Mouse (Mus musculus): ENCODE data around the gene Mrpl4.

- TF ChIP-seq CTCF (IDR thresholded peaks at IDR 0.05; ENCODE audit: low read depth, low read length) (peak; percentile 71), POLR2A (IDR thresholded peaks at IDR 0.05; ENCODE audit: insufficient read depth, low read length) (no peak), EP300 (IDR thresholded peaks at IDR 0.05; ENCODE audit: insufficient read depth, low read depth, low read length) (no peak)
These were observed 1.7 kb upstream of the Mrpl4 start for GRCm38 (mm10) chr9:21000811-21001210.
